Mouse (Mus musculus) monocyte, adult 2 months (primary cell): ENCODE results near the gene Ccdc194.
"Not testable (repeated sequence)": the region's sequence is repeated elsewhere in the genome, so short reads cannot be mapped to it uniquely, and the experiment has no call there.

ENCODE experiments used
- DNase-seq, 2 experiments: peaks; one replicate each; pipeline ENCODE4 v3.0.0; 2022; ENCODE audit warnings: low spot score in 2 of 2, low read depth in 1 of 2

Ccdc194 gene

GRCm38 (mm10) chr8:71554644-71555043 lies 29.1 kb upstream of the Ccdc194 start:
- no peak for DNase-seq

- DNase-seq = no peak
Measured at GRCm38 (mm10) chr8:71554001-71554400, 28.5 kb upstream of the Ccdc194 start.

- DNase-seq = no peak
Measured at GRCm38 (mm10) chr8:71552770-71553169, 27.3 kb upstream of the Ccdc194 start.

- no peak for DNase-seq
Measured at GRCm38 (mm10) chr8:71550754-71551153, 25.2 kb upstream of the Ccdc194 start.

GRCm38 (mm10) chr8:71547590-71547989 lies 22.1 kb upstream of the Ccdc194 start:
- DNase-seq = no peak

- DNase-seq = no peak
Measured at GRCm38 (mm10) chr8:71545053-71545452, 19.5 kb upstream of the Ccdc194 start.

- DNase-seq = no peak
Measured at GRCm38 (mm10) chr8:71543755-71544154, 18.2 kb upstream of the Ccdc194 start.

- peak; percentile 92 to 93 for DNase-seq
Measured at GRCm38 (mm10) chr8:71542632-71543343, 17.3 kb upstream of the Ccdc194 start, which contains the start of gene Mvb12a. Gene Mvb12a, plus strand, starts transcription at chr8:71542922.

GRCm38 (mm10) chr8:71537028-71537867 lies 11.7 kb upstream of the Ccdc194 start, which contains the start of gene Bst2:
Gene Bst2, minus strand, starts transcription at chr8:71537456.
- peak; percentile 67 to 80 for DNase-seq

- DNase-seq = no peak
Measured at GRCm38 (mm10) chr8:71535663-71536062, 10.2 kb upstream of the Ccdc194 start.

- DNase-seq = no peak
Measured at GRCm38 (mm10) chr8:71534263-71534810, 8.8 kb upstream of the Ccdc194 start.

- DNase-seq = not testable (repeated sequence)
Measured at GRCm38 (mm10) chr8:71530735-71531467, 5.4 kb upstream of the Ccdc194 start.

- no peak for DNase-seq
Measured at GRCm38 (mm10) chr8:71528362-71529073, 3.0 kb upstream of the Ccdc194 start.

- no peak for DNase-seq
Measured at GRCm38 (mm10) chr8:71527162-71527870, 1.8 kb upstream of the Ccdc194 start.

GRCm38 (mm10) chr8:71526272-71526671 lies 761 bp upstream of the Ccdc194 start:
- no peak for DNase-seq

- DNase-seq = peak; percentile 80 to 94
Measured at GRCm38 (mm10) chr8:71521634-71522033, 3.9 kb downstream of the Ccdc194 start.

- not testable (repeated sequence) for DNase-seq
Measured at GRCm38 (mm10) chr8:71519037-71519825, 6.3 kb downstream of the Ccdc194 start.

- no peak for DNase-seq
Measured at GRCm38 (mm10) chr8:71516786-71517185, 8.7 kb downstream of the Ccdc194 start.

- no peak for DNase-seq
Measured at GRCm38 (mm10) chr8:71515043-71515442, 10.5 kb downstream of the Ccdc194 start.
